Comparison of ENCODE assay signal across 8 mouse cellular contexts in genomic region chr7:6410043-6410442, GRCm38 (mm10). TPM values are rescaled to one million over a fixed set of nuclear protein-coding genes. Genes with fewer than 3 reads are reported as not detected.
DNase-seq lines count a peak whose midpoint lies in the region; ATAC-seq lines count a peak whose summit lies in the region.

Gm20715 (plus strand) TSS chr7:6410277.

- no peak within 1 kb of the TSS for H3K9ac ChIP-seq in forebrain, embryonic 16.5 days (replicated peaks; ENCODE audit: low read depth, low read length)
- no peak within 1 kb of the TSS for H3K9ac ChIP-seq in liver, embryonic 15.5 days
- H3K9ac ChIP-seq in neural tube, embryonic 13.5 days, result no peak within 1 kb of the TSS

- 2% methylated on average over 17 of the region's 17 CpGs for WGBS in forebrain, embryonic 16.5 days
- WGBS in liver, embryonic 15.5 days (ENCODE audit: insufficient replicate concordance), result under 1% methylated on average over 17 of the region's 17 CpGs
- WGBS in neural tube, embryonic 13.5 days, result 2% methylated on average over 17 of the region's 17 CpGs

- peak; percentile 51 for ATAC-seq in forebrain, embryonic 16.5 days
- ATAC-seq in liver, embryonic 15.5 days (ENCODE audit: insufficient read depth), result peak; percentile 80
- peak; percentile 55 for ATAC-seq in neural tube, embryonic 13.5 days (ENCODE audit: low read depth)

- H3K4me1 ChIP-seq in forebrain, embryonic 16.5 days (replicated peaks; ENCODE audit: control insufficient read depth, insufficient read depth, low read length), result no peaks in the 10 kb centered on the region; the same call in 1 of the 2 replicates
- H3K4me1 ChIP-seq in liver, embryonic 15.5 days (replicated peaks), result no peaks in the 10 kb centered on the region
- no peaks in the 10 kb centered on the region for H3K4me1 ChIP-seq in neural tube, embryonic 13.5 days (replicated peaks)

- intact Hi-C loops in heart, postnatal 14 days (cut with DNase I), result loop anchor here (10.0 kb wide), 1 partner anchor 45 kb away; the partner anchor contains the start of gene Zfp78

- peak; percentile 68 to 72 for DNase-seq in B cell, adult 2 months
- DNase-seq in adrenal gland, postnatal 25 days, result peak; percentile 92
- DNase-seq in heart, postnatal 14 days, result peak; percentile 95 to 97
- DNase-seq in kidney, postnatal 4 days, result peak; percentile 98 to 99
- peak; percentile 90 for DNase-seq in testis, postnatal 14 days (ENCODE audit: low spot score)

- no peak within 1 kb of the TSS for H3K4me3 ChIP-seq in forebrain, embryonic 16.5 days (replicated peaks; ENCODE audit: low read length)
- H3K4me3 ChIP-seq in liver, embryonic 15.5 days (replicated peaks), result no peak within 1 kb of the TSS
- H3K4me3 ChIP-seq in neural tube, embryonic 13.5 days, result no peak within 1 kb of the TSS

- no peaks in the 10 kb centered on the region for H3K27me3 ChIP-seq in forebrain, embryonic 16.5 days (replicated peaks; ENCODE audit: control insufficient read depth, insufficient read depth, low read length)
- H3K27me3 ChIP-seq in liver, embryonic 15.5 days, result no peaks in the 10 kb centered on the region; the same call in 1 of the 2 replicates
- no peaks in the 10 kb centered on the region for H3K27me3 ChIP-seq in neural tube, embryonic 13.5 days

- no peaks in the 10 kb centered on the region for H3K36me3 ChIP-seq in forebrain, embryonic 16.5 days (ENCODE audit: control insufficient read depth, insufficient read depth)
- no peaks in the 10 kb centered on the region for H3K36me3 ChIP-seq in liver, embryonic 15.5 days (replicated peaks)
- no peaks in the 10 kb centered on the region for H3K36me3 ChIP-seq in neural tube, embryonic 13.5 days

- no peaks in the 10 kb centered on the region for H3K9me3 ChIP-seq in forebrain, embryonic 16.5 days (ENCODE audit: control insufficient read depth, low read length)
- no peaks in the 10 kb centered on the region for H3K9me3 ChIP-seq in liver, embryonic 15.5 days (replicated peaks)
- no peaks in the 10 kb centered on the region for H3K9me3 ChIP-seq in neural tube, embryonic 13.5 days

- H3K27ac ChIP-seq in forebrain, embryonic 16.5 days (ENCODE audit: low read length), result no peak within 1 kb of the TSS
- H3K27ac ChIP-seq in liver, embryonic 15.5 days (replicated peaks), result no peak within 1 kb of the TSS
- no peak within 1 kb of the TSS for H3K27ac ChIP-seq in neural tube, embryonic 13.5 days (replicated peaks)

- H3K4me2 ChIP-seq in forebrain, embryonic 16.5 days (ENCODE audit: low read length), result no peak within 1 kb of the TSS
- no peak within 1 kb of the TSS for H3K4me2 ChIP-seq in liver, embryonic 15.5 days
- no peak within 1 kb of the TSS for H3K4me2 ChIP-seq in neural tube, embryonic 13.5 days

RNA-seq across cellular contexts. Expression of gene Gm20715, which starts in this region (rescaled TPM):
- 0.09 TPM in 1 of 2 replicates, not detected in the other for total RNA-seq in adrenal gland, postnatal 25 days (2021)
- polyA plus RNA-seq in forebrain, embryonic 16.5 days (2015; fragmentation: Nextera tagmentation; extraction: Ambion mirVana), result not detected in 2 replicates
- total RNA-seq in heart, postnatal 14 days (2021), result not detected
- polyA plus RNA-seq in liver, embryonic 15.5 days (2015; fragmentation: Nextera tagmentation; extraction: Ambion mirVana), result not detected in 2 replicates
- polyA plus RNA-seq in neural tube, embryonic 13.5 days (2015; fragmentation: Nextera tagmentation; extraction: Ambion mirVana), result not detected in 2 replicates

Comparison
In these comparisons a context has a peak if more than half of its experiments do, and no peak if none do; other contexts are left out.
1. Peak in DNase-seq in adrenal gland, postnatal 25 days; RNA of the gene not detected or under 1 TPM.
2. Peak in ATAC-seq in forebrain, embryonic 16.5 days; RNA of the gene not detected or under 1 TPM.
3. Peak in DNase-seq in heart, postnatal 14 days; RNA of the gene not detected or under 1 TPM.
4. Peak in ATAC-seq in liver, embryonic 15.5 days; RNA of the gene not detected or under 1 TPM.
5. Peak in ATAC-seq in neural tube, embryonic 13.5 days; RNA of the gene not detected or under 1 TPM.